ENCODE assay signal across 22 mouse cellular contexts in the genomic region with DNA sequence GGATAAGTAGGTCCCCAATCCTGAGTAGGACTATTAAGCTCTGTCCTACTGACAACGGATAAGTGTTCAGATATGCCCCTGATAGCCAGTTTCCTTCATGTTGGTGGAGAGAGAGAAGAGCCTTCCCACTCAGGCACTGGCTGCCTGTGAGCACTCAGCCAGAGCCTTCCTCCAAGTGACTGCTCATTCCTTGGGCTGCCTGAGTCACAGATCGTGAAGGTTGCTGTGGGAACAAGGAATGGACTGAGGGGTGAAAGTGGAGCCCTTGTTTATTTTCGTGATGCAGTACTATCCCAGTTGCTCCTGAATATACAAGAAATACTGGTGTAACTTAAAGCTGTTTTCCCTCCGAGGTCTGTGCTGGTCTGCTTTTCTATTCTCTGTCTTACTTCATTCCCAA. TPM values are rescaled to one million over a fixed set of nuclear protein-coding genes. Genes with fewer than 3 reads are reported as not detected.
A peak's percentile ranks its signal among the peaks of the same experiment; 100 is the strongest.
DNase-seq lines count a peak whose midpoint lies in the region; ATAC-seq and TF ChIP-seq lines count a peak whose summit lies in the region.
"Had no signal": no experiment of that assay in that cellular context is flagged by ENCODE, and none has a peak within 500 bp of the region (broad histone marks: within the 10 kb centered on the region; RNA-seq: fewer than 3 reads in every experiment).

No protein-coding gene starts in this region.

- H3K9me3 ChIP-seq in kidney, embryonic 15.5 days (replicated peaks) = no peaks in the 10 kb centered on the region
- no peaks in the 10 kb centered on the region for H3K9me3 ChIP-seq in midbrain, embryonic 13.5 days
- no peaks in the 10 kb centered on the region for H3K9me3 ChIP-seq in midbrain, postnatal 0 days (ENCODE audit: low read length)
- H3K9me3 ChIP-seq: forebrain, embryonic 10.5 days; heart, embryonic 12.5 days; limb, embryonic 10.5 days; limb, embryonic 15.5 days; liver, embryonic 13.5 days; megakaryocyte, embryonic 14.5 days had no signal

- WGBS in kidney, embryonic 15.5 days = 51% methylated on average over 4 of the region's 4 CpGs
- 72% methylated on average over 4 of the region's 4 CpGs for WGBS in midbrain, embryonic 13.5 days
- 64% methylated on average over 4 of the region's 4 CpGs for WGBS in midbrain, postnatal 0 days

- peak overlapping the region; percentile 57 for H3K27ac ChIP-seq in kidney, embryonic 15.5 days
- 0 out of 2 replicates have a peak overlapping the region, but pooled peaks have one; percentile 25 for H3K27ac ChIP-seq in midbrain, embryonic 13.5 days
- no peak overlapping the region for H3K27ac ChIP-seq in midbrain, postnatal 0 days (ENCODE audit: low read depth, low read length)
- H3K27ac ChIP-seq in embryonic fibroblast, embryonic 13.5 days (ENCODE audit: insufficient read depth, low read length) = peak overlapping the region; percentile 89
- H3K27ac ChIP-seq: forebrain, embryonic 10.5 days; heart, adult 2 months; hindbrain, embryonic 14.5 days; limb, embryonic 10.5 days; limb, embryonic 15.5 days; liver, embryonic 13.5 days had no signal

- H3K9ac ChIP-seq in kidney, embryonic 15.5 days = no peak overlapping the region
- H3K9ac ChIP-seq in midbrain, embryonic 13.5 days (replicated peaks) = no peak overlapping the region
- H3K9ac ChIP-seq in midbrain, postnatal 0 days (replicated peaks; ENCODE audit: low read length, poor library complexity, severe bottlenecking) = no peak overlapping the region
- H3K9ac ChIP-seq: forebrain, postnatal 0 days; heart, embryonic 12.5 days; hindbrain, embryonic 14.5 days; limb, embryonic 15.5 days; liver, embryonic 13.5 days had no signal

- no peak for TF ChIP-seq POLR2A in embryonic fibroblast, embryonic 13.5 days (IDR thresholded peaks at IDR 0.05; ENCODE audit: low read depth, low read length)

- no peaks in the 10 kb centered on the region for H3K27me3 ChIP-seq in kidney, embryonic 15.5 days
- H3K27me3 ChIP-seq in midbrain, embryonic 13.5 days = no peaks in the 10 kb centered on the region
- no peaks in the 10 kb centered on the region for H3K27me3 ChIP-seq in midbrain, postnatal 0 days (ENCODE audit: insufficient read depth, low read length)
- H3K27me3 ChIP-seq: heart, embryonic 12.5 days; limb, embryonic 15.5 days; liver, embryonic 13.5 days; megakaryocyte, embryonic 14.5 days had no signal

- peak; percentile 79 for ATAC-seq in kidney, embryonic 15.5 days (replicated peaks; ENCODE audit: low FRiP score)
- ATAC-seq in midbrain, embryonic 13.5 days = no peak
- ATAC-seq in midbrain, postnatal 0 days (ENCODE audit: low FRiP score) = no peak
- ATAC-seq: forebrain, postnatal 0 days; intestine, postnatal 0 days; lung, postnatal 0 days had no signal

- H3K4me3 ChIP-seq in kidney, embryonic 15.5 days (replicated peaks) = no peak overlapping the region
- no peak overlapping the region for H3K4me3 ChIP-seq in midbrain, embryonic 13.5 days (replicated peaks)
- H3K4me3 ChIP-seq in midbrain, postnatal 0 days (ENCODE audit: low read depth, low read length) = no peak overlapping the region
- H3K4me3 ChIP-seq in embryonic fibroblast, embryonic 13.5 days (ENCODE audit: insufficient read depth, low read length) = no peak overlapping the region
- H3K4me3 ChIP-seq: forebrain, embryonic 10.5 days; heart, adult 2 months; heart, embryonic 12.5 days; limb, embryonic 10.5 days; limb, embryonic 15.5 days; liver, embryonic 13.5 days; megakaryocyte, embryonic 14.5 days had no signal

- peaks cover 26% of the 10 kb centered on the region for H3K4me1 ChIP-seq in kidney, embryonic 15.5 days
- H3K4me1 ChIP-seq in midbrain, embryonic 13.5 days (replicated peaks) = peaks cover 48% of the 10 kb centered on the region
- no peaks in the 10 kb centered on the region for H3K4me1 ChIP-seq in midbrain, postnatal 0 days (ENCODE audit: insufficient read depth, low read length)
- H3K4me1 ChIP-seq in embryonic fibroblast, embryonic 13.5 days (ENCODE audit: control insufficient read depth, insufficient read depth, low read length) = peaks cover 36% of the 10 kb centered on the region
- H3K4me1 ChIP-seq: liver, embryonic 13.5 days had no signal

- no peak for DNase-seq in kidney, postnatal 14 days
- no peak for DNase-seq in midbrain, postnatal 0 days (ENCODE audit: low spot score)
- DNase-seq in thymus, adult 18-20 months = no peak
- DNase-seq: adrenal gland, adult 2 months; cerebellum, adult 2 months; cerebellum, postnatal 14 days; forebrain, postnatal 0 days; heart, adult 2 months; kidney, postnatal 36 days; liver, embryonic 13.5 days; lung, postnatal 4 days had no signal

- peaks cover 24% of the 10 kb centered on the region for H3K36me3 ChIP-seq in kidney, embryonic 15.5 days
- H3K36me3 ChIP-seq in midbrain, embryonic 13.5 days = 0 out of 2 replicates have a peak, but pooled peaks cover 3% of the 10 kb centered on the region
- H3K36me3 ChIP-seq in midbrain, postnatal 0 days (ENCODE audit: insufficient read depth, low read length) = peaks cover 8% of the 10 kb centered on the region; the same call in 1 of the 2 replicates

- H3K4me2 ChIP-seq in kidney, embryonic 15.5 days = no peak overlapping the region
- no peak overlapping the region for H3K4me2 ChIP-seq in midbrain, embryonic 13.5 days (replicated peaks)
- no peak overlapping the region for H3K4me2 ChIP-seq in midbrain, postnatal 0 days (ENCODE audit: low read depth, low read length, poor library complexity, severe bottlenecking)
- H3K4me2 ChIP-seq: heart, embryonic 12.5 days; hindbrain, embryonic 14.5 days; limb, embryonic 15.5 days; liver, embryonic 13.5 days had no signal

- no peak for TF ChIP-seq CTCF in midbrain, postnatal 0 days (IDR thresholded peaks at IDR 0.05)
- no peak for TF ChIP-seq CTCF in embryonic fibroblast, embryonic 13.5 days (IDR thresholded peaks at IDR 0.05; ENCODE audit: borderline replicate concordance, insufficient read depth, low read length)

RNA-seq across cellular contexts. Expression of a gene that starts 54.8 kb away (rescaled TPM):
- polyA plus RNA-seq in kidney, embryonic 15.5 days (2015; fragmentation: Nextera tagmentation; extraction: Ambion mirVana) = 68.8 and 71.8 TPM in 2 replicates
- 39.5 and 40.4 TPM in 2 replicates for polyA plus RNA-seq in midbrain, embryonic 13.5 days (2015; fragmentation: Nextera tagmentation; extraction: Ambion mirVana)
- 19.6 and 21.9 TPM in 2 replicates for total RNA-seq in midbrain, postnatal 0 days (2014; rRNA removed)
- polyA plus RNA-seq in midbrain, postnatal 0 days (2015; fragmentation: Nextera tagmentation; extraction: Ambion mirVana) = 37.4 and 38.7 TPM in 2 replicates
- polyA plus RNA-seq in embryonic fibroblast, embryonic 13.5 days (2011; ENCODE audit: insufficient read length, low read depth, missing spikeins) = 20.8 and 26.1 TPM in 2 replicates

RNA-seq across cellular contexts. Expression of a gene that starts 54.9 kb away (rescaled TPM):
- polyA plus RNA-seq in kidney, embryonic 15.5 days (2015; fragmentation: Nextera tagmentation; extraction: Ambion mirVana) = 51.5 and 54.1 TPM in 2 replicates
- 50.2 and 52.8 TPM in 2 replicates for polyA plus RNA-seq in midbrain, embryonic 13.5 days (2015; fragmentation: Nextera tagmentation; extraction: Ambion mirVana)
- total RNA-seq in midbrain, postnatal 0 days (2014; rRNA removed) = 41.8 and 48.9 TPM in 2 replicates
- polyA plus RNA-seq in midbrain, postnatal 0 days (2015; fragmentation: Nextera tagmentation; extraction: Ambion mirVana) = 51.5 and 52.8 TPM in 2 replicates
- polyA plus RNA-seq in embryonic fibroblast, embryonic 13.5 days (2011; ENCODE audit: insufficient read length, low read depth, missing spikeins) = 19.7 and 23.2 TPM in 2 replicates
